Mouse (Mus musculus): ENCODE results near the gene Gm36864. TPM values are rescaled to one million over a fixed set of nuclear protein-coding genes. Genes with fewer than 3 reads are reported as not detected.

Gm36864 gene
- polyA plus RNA-seq, 1 experiment, result not detected

GRCm38 (mm10) chr7:44254930-44255329 lies 19.0 kb downstream of the Gm36864 start:
- Histone ChIP-seq H3K79me2 (ENCODE audit: control insufficient read depth, insufficient read depth) (no peaks in the 10 kb centered on the region), H3K36me3 (ENCODE audit: control insufficient read depth, insufficient read depth) (peaks cover 6% of the 10 kb centered on the region), H3K27me3 (ENCODE audit: control insufficient read depth, insufficient read depth, insufficient read length) (no peaks in the 10 kb centered on the region), H3ac (ENCODE audit: control insufficient read depth, insufficient read length) (no peak overlapping the region), H3K4me2 (ENCODE audit: low read depth) (no peak overlapping the region), H3K4me3 (no peak overlapping the region)
- no peak for TF ChIP-seq TCF12 (IDR thresholded peaks at IDR 0.05; ENCODE audit: insufficient read depth, poor library complexity, severe bottlenecking)
- no peak for TF ChIP-seq TCF3 (IDR thresholded peaks at IDR 0.05; ENCODE audit: insufficient read length, low read depth)
- peak in 2 of 3 experiments; percentile 56 to 74 for TF ChIP-seq MYOD1 (IDR thresholded peaks at IDR 0.05; ENCODE audit: control insufficient read depth in 1 of 3, insufficient read length in 2 of 3, low read depth in 2 of 3)
- peak; percentile 44 for TF ChIP-seq POLR2AphosphoS2 (IDR thresholded peaks at IDR 0.05; ENCODE audit: insufficient read length, low read depth)
- TF ChIP-seq USF1 (IDR thresholded peaks at IDR 0.05; ENCODE audit: low read depth), result no peak
- no peak for TF ChIP-seq CEBPB (IDR thresholded peaks at IDR 0.05; ENCODE audit: insufficient read depth, poor library complexity, severe bottlenecking)
- TF ChIP-seq MYOG (IDR thresholded peaks at IDR 0.05; ENCODE audit: control insufficient read depth in 1 of 3, insufficient read depth in 1 of 3, insufficient read length in 2 of 3, low read depth in 2 of 3), result peak in 2 of 3 experiments; percentile 88 to 90

GRCm38 (mm10) chr7:44257278-44257677 lies 21.3 kb downstream of the Gm36864 start, which contains the start of gene Acp4:
TSS of gene Acp4 (minus strand) at chr7:44257378.
- TF ChIP-seq CEBPB (IDR thresholded peaks at IDR 0.05; ENCODE audit: insufficient read depth, poor library complexity, severe bottlenecking) (no peak), REST (IDR thresholded peaks at IDR 0.05; ENCODE audit: insufficient read depth, insufficient read length) (no peak), TCF3 (IDR thresholded peaks at IDR 0.05; ENCODE audit: insufficient read length, low read depth) (no peak), USF1 (IDR thresholded peaks at IDR 0.05; ENCODE audit: low read depth) (no peak), MYOG (IDR thresholded peaks at IDR 0.05; ENCODE audit: control insufficient read depth in 1 of 3, insufficient read depth in 1 of 3, insufficient read length in 2 of 3, low read depth in 2 of 3) (no peak), SRF (IDR thresholded peaks at IDR 0.05; ENCODE audit: control insufficient read depth, insufficient read length, low read depth) (no peak), POLR2AphosphoS2 (IDR thresholded peaks at IDR 0.05; ENCODE audit: insufficient read length, low read depth) (no peak), MYOD1 (IDR thresholded peaks at IDR 0.05; ENCODE audit: control insufficient read depth in 1 of 3, insufficient read length in 2 of 3, low read depth in 2 of 3) (no peak), MAX (IDR thresholded peaks at IDR 0.05; ENCODE audit: low read depth) (no peak), E2F4 (IDR thresholded peaks at IDR 0.05; ENCODE audit: insufficient read depth) (no peak), TCF12 (IDR thresholded peaks at IDR 0.05; ENCODE audit: insufficient read depth, poor library complexity, severe bottlenecking) (no peak)
- Histone ChIP-seq H3K4me2 (ENCODE audit: low read depth) (no peak within 1 kb of the TSS), H3K36me3 (ENCODE audit: control insufficient read depth, insufficient read depth) (no peaks in the 10 kb centered on the region), H3K27me3 (ENCODE audit: control insufficient read depth, insufficient read depth, insufficient read length) (peaks cover 15% of the 10 kb centered on the region), H3K79me2 (ENCODE audit: control insufficient read depth, insufficient read depth) (no peaks in the 10 kb centered on the region), H3K4me3 (no peak within 1 kb of the TSS), H3ac (ENCODE audit: control insufficient read depth, insufficient read length) (no peak within 1 kb of the TSS)

GRCm38 (mm10) chr7:44260410-44260809 lies 24.4 kb downstream of the Gm36864 start:
- Histone ChIP-seq H3K79me2 (ENCODE audit: control insufficient read depth, insufficient read depth) (no peaks in the 10 kb centered on the region), H3K36me3 (ENCODE audit: control insufficient read depth, insufficient read depth) (no peaks in the 10 kb centered on the region), H3K4me2 (ENCODE audit: low read depth) (no peak overlapping the region), H3K4me3 (no peak overlapping the region), H3K27me3 (ENCODE audit: control insufficient read depth, insufficient read depth, insufficient read length) (peaks cover 32% of the 10 kb centered on the region), H3ac (ENCODE audit: control insufficient read depth, insufficient read length) (no peak overlapping the region)
- TF ChIP-seq CEBPB (IDR thresholded peaks at IDR 0.05; ENCODE audit: insufficient read depth, poor library complexity, severe bottlenecking) (no peak), TCF12 (IDR thresholded peaks at IDR 0.05; ENCODE audit: insufficient read depth, poor library complexity, severe bottlenecking) (no peak), MAX (IDR thresholded peaks at IDR 0.05; ENCODE audit: low read depth) (no peak), E2F4 (IDR thresholded peaks at IDR 0.05; ENCODE audit: insufficient read depth) (no peak), MYOG (IDR thresholded peaks at IDR 0.05; ENCODE audit: control insufficient read depth in 1 of 3, insufficient read depth in 1 of 3, insufficient read length in 2 of 3, low read depth in 2 of 3) (no peak), MYOD1 (IDR thresholded peaks at IDR 0.05; ENCODE audit: control insufficient read depth in 1 of 3, insufficient read length in 2 of 3, low read depth in 2 of 3) (no peak), USF1 (IDR thresholded peaks at IDR 0.05; ENCODE audit: low read depth) (no peak), POLR2AphosphoS2 (IDR thresholded peaks at IDR 0.05; ENCODE audit: insufficient read length, low read depth) (no peak), SRF (IDR thresholded peaks at IDR 0.05; ENCODE audit: control insufficient read depth, insufficient read length, low read depth) (no peak), REST (IDR thresholded peaks at IDR 0.05; ENCODE audit: insufficient read depth, insufficient read length) (no peak), TCF3 (IDR thresholded peaks at IDR 0.05; ENCODE audit: insufficient read length, low read depth) (no peak), POLR2A (IDR thresholded peaks at IDR 0.05; ENCODE audit: insufficient read length, low read depth) (no peak)

- H3K36me3 ChIP-seq (ENCODE audit: control insufficient read depth, insufficient read depth), result no peaks in the 10 kb centered on the region
- H3K4me2 ChIP-seq (ENCODE audit: low read depth), result no peak within 1 kb of the TSS
- peaks cover 32% of the 10 kb centered on the region for H3K27me3 ChIP-seq (ENCODE audit: control insufficient read depth, insufficient read depth, insufficient read length)
- no peaks in the 10 kb centered on the region for H3K79me2 ChIP-seq (ENCODE audit: control insufficient read depth, insufficient read depth)
- no peak within 1 kb of the TSS for H3ac ChIP-seq (ENCODE audit: control insufficient read depth, insufficient read length)
- TF ChIP-seq POLR2AphosphoS2 (IDR thresholded peaks at IDR 0.05; ENCODE audit: insufficient read length, low read depth) (no peak), USF1 (IDR thresholded peaks at IDR 0.05; ENCODE audit: low read depth) (no peak), TCF12 (IDR thresholded peaks at IDR 0.05; ENCODE audit: insufficient read depth, poor library complexity, severe bottlenecking) (no peak), MYOG (IDR thresholded peaks at IDR 0.05; ENCODE audit: control insufficient read depth in 1 of 3, insufficient read depth in 1 of 3, insufficient read length in 2 of 3, low read depth in 2 of 3) (no peak), MAX (IDR thresholded peaks at IDR 0.05; ENCODE audit: low read depth) (no peak), TCF3 (IDR thresholded peaks at IDR 0.05; ENCODE audit: insufficient read length, low read depth) (no peak), POLR2A (IDR thresholded peaks at IDR 0.05; ENCODE audit: insufficient read length, low read depth) (no peak), MYOD1 (IDR thresholded peaks at IDR 0.05; ENCODE audit: control insufficient read depth in 1 of 3, insufficient read length in 2 of 3, low read depth in 2 of 3) (no peak), E2F4 (IDR thresholded peaks at IDR 0.05; ENCODE audit: insufficient read depth) (no peak), REST (IDR thresholded peaks at IDR 0.05; ENCODE audit: insufficient read depth, insufficient read length) (no peak), SRF (IDR thresholded peaks at IDR 0.05; ENCODE audit: control insufficient read depth, insufficient read length, low read depth) (no peak), CEBPB (IDR thresholded peaks at IDR 0.05; ENCODE audit: insufficient read depth, poor library complexity, severe bottlenecking) (no peak)
- H3K4me3 ChIP-seq, result no peak within 1 kb of the TSS
Observed at GRCm38 (mm10) chr7:44261147-44261546, 25.2 kb downstream of the Gm36864 start, which contains the start of gene Gm15517. TSS of gene Gm15517 (plus strand) at chr7:44261447.

Data from myocyte (in vitro differentiated cells).